Comparison of ENCODE assay signal across 17 mouse cellular contexts in genomic region chr4:115645371-115645770, GRCm38 (mm10). TPM values are rescaled to one million over a fixed set of nuclear protein-coding genes. Genes with fewer than 3 reads are reported as not detected.
DNase-seq lines count a peak whose midpoint lies in the region; ATAC-seq and TF ChIP-seq lines count a peak whose summit lies in the region.
"Had no signal": no experiment of that assay in that cellular context is flagged by ENCODE, and none has a peak within 500 bp of the region (broad histone marks: within the 10 kb centered on the region; RNA-seq: fewer than 3 reads in every experiment).

No protein-coding gene starts in this region.

- H3K4me3 ChIP-seq in hindbrain, postnatal 0 days (ENCODE audit: low read length) = no peak overlapping the region
- H3K4me3 ChIP-seq in hindbrain, embryonic 11.5 days (ENCODE audit: low read depth, low read length) = no peak overlapping the region
- no peak overlapping the region for H3K4me3 ChIP-seq in stomach, postnatal 0 days (ENCODE audit: low read depth, low read length)
- H3K4me3 ChIP-seq in midbrain, embryonic 14.5 days (replicated peaks; ENCODE audit: low read depth, low read length) = no peak overlapping the region
- H3K4me3 ChIP-seq: liver, embryonic 13.5 days; midbrain, embryonic 12.5 days had no signal

- DNase-seq in hindbrain, postnatal 0 days (ENCODE audit: low spot score) = peak; percentile 16
- no peak for DNase-seq in hindbrain, embryonic 11.5 days (ENCODE audit: low spot score)
- DNase-seq in urinary bladder, postnatal 14 days (ENCODE audit: low spot score) = peak; percentile 49
- DNase-seq in urinary bladder, postnatal 25 days (ENCODE audit: low spot score) = no peak
- DNase-seq in kidney, postnatal 36 days = peak; percentile 87 to 95
- peak; percentile 6 for DNase-seq in stomach, postnatal 0 days (ENCODE audit: low spot score)
- no peak for DNase-seq in midbrain, embryonic 14.5 days
- DNase-seq in spleen, postnatal 10 days (ENCODE audit: low spot score in 2 of 2) = no peak
- DNase-seq: cerebellum, adult 11 months; liver, embryonic 13.5 days had no signal

- TF ChIP-seq EP300 in stomach, postnatal 0 days (optimal IDR thresholded peaks at IDR 0.05) = no peak

- no peaks in the 10 kb centered on the region for H3K9me3 ChIP-seq in hindbrain, postnatal 0 days (ENCODE audit: low read length)
- no peaks in the 10 kb centered on the region for H3K9me3 ChIP-seq in hindbrain, embryonic 11.5 days (ENCODE audit: control insufficient read depth, low read length)
- H3K9me3 ChIP-seq in stomach, postnatal 0 days (ENCODE audit: control insufficient read depth, low read length) = no peaks in the 10 kb centered on the region
- H3K9me3 ChIP-seq in midbrain, embryonic 14.5 days (ENCODE audit: control insufficient read depth, low read length) = no peaks in the 10 kb centered on the region
- H3K9me3 ChIP-seq: liver, embryonic 13.5 days; midbrain, embryonic 12.5 days had no signal

- no peak overlapping the region for H3K9ac ChIP-seq in hindbrain, postnatal 0 days (replicated peaks; ENCODE audit: low read length)
- H3K9ac ChIP-seq in hindbrain, embryonic 11.5 days (ENCODE audit: low read depth, low read length) = no peak overlapping the region
- no peak overlapping the region for H3K9ac ChIP-seq in stomach, postnatal 0 days (ENCODE audit: low read length)
- no peak overlapping the region for H3K9ac ChIP-seq in midbrain, embryonic 14.5 days (replicated peaks; ENCODE audit: low read length)
- H3K9ac ChIP-seq: liver, embryonic 13.5 days; midbrain, embryonic 12.5 days had no signal

- TF ChIP-seq CTCF in hindbrain, postnatal 0 days (IDR thresholded peaks at IDR 0.05; ENCODE audit: low read depth) = no peak
- no peak for TF ChIP-seq CTCF in stomach, postnatal 0 days (IDR thresholded peaks at IDR 0.05; ENCODE audit: low read depth)

- H3K4me1 ChIP-seq in hindbrain, postnatal 0 days (ENCODE audit: insufficient read depth, low read length) = no peaks in the 10 kb centered on the region
- no peaks in the 10 kb centered on the region for H3K4me1 ChIP-seq in hindbrain, embryonic 11.5 days (replicated peaks; ENCODE audit: control insufficient read depth, insufficient read depth, low read length)
- H3K4me1 ChIP-seq in stomach, postnatal 0 days (replicated peaks; ENCODE audit: control insufficient read depth, insufficient read depth) = no peaks in the 10 kb centered on the region
- H3K4me1 ChIP-seq in midbrain, embryonic 14.5 days (ENCODE audit: control insufficient read depth, insufficient read depth, low read length) = no peaks in the 10 kb centered on the region
- H3K4me1 ChIP-seq: liver, embryonic 13.5 days; midbrain, embryonic 12.5 days had no signal

- H3K27ac ChIP-seq in hindbrain, postnatal 0 days = no peak overlapping the region
- H3K27ac ChIP-seq in hindbrain, embryonic 11.5 days (ENCODE audit: low read depth, low read length) = no peak overlapping the region
- H3K27ac ChIP-seq in stomach, postnatal 0 days (replicated peaks) = no peak overlapping the region
- no peak overlapping the region for H3K27ac ChIP-seq in midbrain, embryonic 14.5 days (replicated peaks; ENCODE audit: low read depth, low read length)
- H3K27ac ChIP-seq: liver, embryonic 13.5 days; midbrain, embryonic 12.5 days had no signal

- no peak overlapping the region for H3K4me2 ChIP-seq in hindbrain, postnatal 0 days (ENCODE audit: low read depth, low read length)
- H3K4me2 ChIP-seq in hindbrain, embryonic 11.5 days (replicated peaks; ENCODE audit: low read depth, low read length) = no peak overlapping the region
- H3K4me2 ChIP-seq in stomach, postnatal 0 days (replicated peaks; ENCODE audit: low read depth) = no peak overlapping the region
- no peak overlapping the region for H3K4me2 ChIP-seq in midbrain, embryonic 14.5 days (ENCODE audit: low read length)
- H3K4me2 ChIP-seq: liver, embryonic 13.5 days; midbrain, embryonic 12.5 days had no signal

- ATAC-seq in hindbrain, postnatal 0 days = no peak
- no peak for ATAC-seq in hindbrain, embryonic 11.5 days (ENCODE audit: low FRiP score)
- ATAC-seq in stomach, postnatal 0 days (ENCODE audit: low FRiP score, low TSS enrichment) = no peak
- ATAC-seq in midbrain, embryonic 14.5 days (ENCODE audit: low FRiP score, low TSS enrichment) = no peak
- ATAC-seq: intestine, embryonic 16.5 days had no signal

- no peaks in the 10 kb centered on the region for H3K27me3 ChIP-seq in hindbrain, postnatal 0 days (ENCODE audit: insufficient read depth, low read length)
- no peaks in the 10 kb centered on the region for H3K27me3 ChIP-seq in hindbrain, embryonic 11.5 days (ENCODE audit: control insufficient read depth, insufficient read depth, low read length)
- no peaks in the 10 kb centered on the region for H3K27me3 ChIP-seq in stomach, postnatal 0 days (ENCODE audit: control insufficient read depth, insufficient read depth, low read length)
- H3K27me3 ChIP-seq in midbrain, embryonic 14.5 days (ENCODE audit: control insufficient read depth, insufficient read depth, low read length) = no peaks in the 10 kb centered on the region
- H3K27me3 ChIP-seq: liver, embryonic 13.5 days; midbrain, embryonic 12.5 days had no signal

- H3K36me3 ChIP-seq in hindbrain, postnatal 0 days (ENCODE audit: insufficient read depth, low read length) = no peaks in the 10 kb centered on the region
- no peaks in the 10 kb centered on the region for H3K36me3 ChIP-seq in hindbrain, embryonic 11.5 days (ENCODE audit: control insufficient read depth, insufficient read depth, low read length)
- no peaks in the 10 kb centered on the region for H3K36me3 ChIP-seq in stomach, postnatal 0 days (ENCODE audit: control insufficient read depth, insufficient read depth, low read length)
- H3K36me3 ChIP-seq in midbrain, embryonic 14.5 days (ENCODE audit: control insufficient read depth, insufficient read depth, low read length) = no peaks in the 10 kb centered on the region
- H3K36me3 ChIP-seq: liver, embryonic 13.5 days; midbrain, embryonic 12.5 days had no signal

RNA-seq across cellular contexts. Expression of gene Cyp4b1, which starts 2.2 kb away (rescaled TPM):
- total RNA-seq in hindbrain, postnatal 0 days (2014; rRNA removed) = 1.3 and 1.8 TPM in 2 replicates
- 1.4 and 1.6 TPM in 2 replicates for polyA plus RNA-seq in hindbrain, postnatal 0 days (2015; fragmentation: Nextera tagmentation; extraction: Ambion mirVana)
- not detected in 2 replicates for polyA plus RNA-seq in hindbrain, embryonic 11.5 days (2014; fragmentation: Nextera tagmentation; extraction: Ambion mirVana)
- 1.2 and 1.4 TPM in 2 replicates for polyA plus RNA-seq in stomach, postnatal 0 days (2015; fragmentation: Nextera tagmentation; extraction: Ambion mirVana)
- 0.54 and 0.67 TPM in 2 replicates for polyA plus RNA-seq in midbrain, embryonic 14.5 days (2014; fragmentation: Nextera tagmentation; extraction: Ambion mirVana)
- polyA plus RNA-seq: midbrain, embryonic 12.5 days had no signal

RNA-seq across cellular contexts. Expression of gene Cyp4a32, which starts 44.6 kb away (rescaled TPM):
- total RNA-seq in hindbrain, postnatal 0 days (2014; rRNA removed) = not detected in 2 replicates
- not detected in 2 replicates for polyA plus RNA-seq in hindbrain, postnatal 0 days (2015; fragmentation: Nextera tagmentation; extraction: Ambion mirVana)
- not detected in 2 replicates for polyA plus RNA-seq in hindbrain, embryonic 11.5 days (2014; fragmentation: Nextera tagmentation; extraction: Ambion mirVana)
- 0.08 and 0.21 TPM in 2 replicates for polyA plus RNA-seq in stomach, postnatal 0 days (2015; fragmentation: Nextera tagmentation; extraction: Ambion mirVana)
- polyA plus RNA-seq in midbrain, embryonic 14.5 days (2014; fragmentation: Nextera tagmentation; extraction: Ambion mirVana) = not detected in 2 replicates
- total RNA-seq: adrenal gland, adult 18-20 months; left cerebral cortex, adult 18-20 months had no signal
- polyA plus RNA-seq: heart, postnatal 0 days; intestine, embryonic 16.5 days; liver, embryonic 13.5 days; midbrain, embryonic 12.5 days; neural tube, embryonic 14.5 days; testis, adult 2 months had no signal

Comparison
In these comparisons a context has a peak if more than half of its experiments do, and no peak if none do; other contexts are left out.
1. DNase-seq: peak in hindbrain, postnatal 0 days (single experiment), urinary bladder, postnatal 14 days (single experiment), kidney, postnatal 36 days (2 of 2) and stomach, postnatal 0 days (single experiment); none in hindbrain, embryonic 11.5 days (single experiment), urinary bladder, postnatal 25 days (single experiment), midbrain, embryonic 14.5 days (single experiment) and spleen, postnatal 10 days (0 of 2).